Mouse (Mus musculus) MEL (cell line): ENCODE measurements at regions not wholly inside any gene's neighbourhood (a gene's known extent, or its start where the extent isn't known, plus 50 kb on each side); places are given as distances from the start of the nearest gene placed in this dataset.

Source experiments
- DNase-seq: peaks from one replicate; pipeline ENCODE4 v3.0.0; 2011; ENCODE audit warnings: low read depth, low spot score
- H3K27ac ChIP-seq: 2 replicates; pipeline ENCODE4 v1.5.1; 2012; ENCODE audit warnings: low read depth, mild to moderate bottlenecking, control low read depth, low read length, moderate library complexity; ENCODE audit not compliant: control insufficient read depth
- H3K27me3 ChIP-seq, 2 experiments: fragments of 150-350 bp in 1 of 2; sonication (generic) in 1 of 2; 2 replicates each; pipeline ENCODE4 v1.6.1; 2012; ENCODE audit warnings: low read length in 2 of 2, mild to moderate bottlenecking in 2 of 2, improper control_type of control experiment in 1 of 2, moderate library complexity in 1 of 2; ENCODE audit not compliant: insufficient read depth in 2 of 2, control insufficient read depth in 1 of 2
- H3K36me3 ChIP-seq, 2 experiments: 2 replicates each; pipeline ENCODE4 v1.6.1; 2012 to 2014; ENCODE audit warnings: low read length in 2 of 2, improper control_type of control experiment in 1 of 2, inconsistent platforms in 1 of 2, mild to moderate bottlenecking in 1 of 2; ENCODE audit not compliant: insufficient read depth in 2 of 2, control insufficient read depth in 1 of 2
- H3K4me1 ChIP-seq, 2 experiments: fragments of 150-350 bp in 1 of 2; sonication (generic) in 1 of 2; 2 replicates each; pipeline ENCODE4 v1.6.1; 2012; ENCODE audit warnings: low read length in 2 of 2, improper control_type of control experiment in 1 of 2, mild to moderate bottlenecking in 1 of 2; ENCODE audit not compliant: insufficient read depth in 2 of 2, control insufficient read depth in 1 of 2
- H3K4me3 ChIP-seq, 2 experiments: fragments of 150-350 bp in 1 of 2; sonication (generic) in 1 of 2; 2 replicates each; pipeline ENCODE4 v1.5.1; 2012; ENCODE audit warnings: low read depth in 2 of 2, low read length in 2 of 2, mild to moderate bottlenecking in 2 of 2, moderate library complexity in 2 of 2, control low read depth in 1 of 2, improper control_type of control experiment in 1 of 2; ENCODE audit not compliant: control insufficient read depth in 1 of 2, insufficient read depth in 1 of 2
- H3K79me2 ChIP-seq: 2 replicates; pipeline ENCODE4 v1.6.1; 2012; ENCODE audit warnings: mild to moderate bottlenecking, low read length, moderate library complexity; ENCODE audit not compliant: control insufficient read depth, poor library complexity, insufficient read depth
- H3K9ac ChIP-seq: 2 replicates; pipeline ENCODE4 v1.6.1; 2012; ENCODE audit warnings: low read depth, mild to moderate bottlenecking, control low read depth, low read length, moderate library complexity; ENCODE audit not compliant: control insufficient read depth, poor library complexity, severe bottlenecking
- H3K9me3 ChIP-seq: fragments of 150-350 bp; sonication (generic); replicated peaks from 2 replicates; pipeline ENCODE4 v1.6.1; 2012; ENCODE audit warnings: mild to moderate bottlenecking, low read length, improper control_type of control experiment, moderate library complexity; ENCODE audit not compliant: insufficient read depth
- CHD1 ChIP-seq: IDR thresholded peaks from 2 replicates; pipeline ENCODE4 v1.6.1; 2012; ENCODE audit warnings: low read depth, mild to moderate bottlenecking, inconsistent platforms, low read length, improper control_type of control experiment
- E2F4 ChIP-seq: IDR thresholded peaks from 2 replicates; pipeline ENCODE4 v1.6.1; 2011; ENCODE audit warnings: low read depth, low read length, improper control_type of control experiment, borderline replicate concordance
- ELF1 ChIP-seq: IDR thresholded peaks from 2 replicates; pipeline ENCODE4 v1.6.1; 2014; ENCODE audit warnings: low read depth, mild to moderate bottlenecking, inconsistent platforms, low read length, improper control_type of control experiment, moderate library complexity
- GABPA ChIP-seq: IDR thresholded peaks from 2 replicates; pipeline ENCODE4 v1.6.1; 2012; ENCODE audit warnings: low read depth, mild to moderate bottlenecking, inconsistent platforms, low read length, improper control_type of control experiment, moderate library complexity
- GATA1 ChIP-seq: IDR thresholded peaks from 2 replicates; pipeline ENCODE4 v1.6.1; 2011; ENCODE audit warnings: low read depth, low read length, improper control_type of control experiment
- HCFC1 ChIP-seq: IDR thresholded peaks from 2 replicates; pipeline ENCODE4 v1.6.1; 2012; ENCODE audit warnings: low read depth, mild to moderate bottlenecking, inconsistent platforms, low read length, improper control_type of control experiment, moderate library complexity
- KAT2A ChIP-seq: conservative IDR thresholded peaks from 2 replicates; pipeline ENCODE4 v1.6.1; 2012; ENCODE audit warnings: low read depth, low read length, improper control_type of control experiment, inconsistent platforms
- MAFK ChIP-seq: IDR thresholded peaks from 2 replicates; pipeline ENCODE4 v1.6.1; 2011; ENCODE audit warnings: low read depth, mild to moderate bottlenecking, low read length, improper control_type of control experiment, borderline replicate concordance
- NELFE ChIP-seq: IDR thresholded peaks from 2 replicates; pipeline ENCODE4 v1.6.1; 2011; ENCODE audit warnings: low read depth, low read length, improper control_type of control experiment
- RAD21 ChIP-seq: IDR thresholded peaks from 2 replicates; pipeline ENCODE4 v1.6.1; 2011; ENCODE audit warnings: mild to moderate bottlenecking, low read depth, low read length, improper control_type of control experiment
- RCOR1 ChIP-seq: IDR thresholded peaks from 2 replicates; pipeline ENCODE4 v1.6.1; 2012; ENCODE audit warnings: low read depth, mild to moderate bottlenecking, inconsistent platforms, low read length, improper control_type of control experiment
- SIN3A ChIP-seq: IDR thresholded peaks from 2 replicates; pipeline ENCODE4 v1.6.1; 2012; ENCODE audit warnings: low read length, improper control_type of control experiment, inconsistent platforms
- TBP ChIP-seq: IDR thresholded peaks from 2 replicates; pipeline ENCODE4 v1.8.0; 2011; ENCODE audit warnings: low read depth, low read length, improper control_type of control experiment
- TCF12 ChIP-seq: IDR thresholded peaks from 2 replicates; pipeline ENCODE4 v1.6.1; 2014; ENCODE audit warnings: low read depth, mild to moderate bottlenecking, inconsistent platforms, low read length, improper control_type of control experiment, moderate library complexity
- UBTF ChIP-seq: IDR thresholded peaks from 2 replicates; pipeline ENCODE4 v1.6.1; 2012; ENCODE audit warnings: low read depth, mild to moderate bottlenecking, inconsistent platforms, low read length, improper control_type of control experiment, moderate library complexity, borderline replicate concordance; ENCODE audit not compliant: insufficient read depth
- USF2 ChIP-seq, 2 experiments: IDR thresholded peaks; 2 replicates each; pipeline ENCODE4 v1.6.1; 2011 to 2012; ENCODE audit warnings: improper control_type of control experiment in 2 of 2, low read length in 2 of 2, borderline replicate concordance in 1 of 2, inconsistent platforms in 1 of 2, low read depth in 1 of 2, mild to moderate bottlenecking in 1 of 2; ENCODE audit not compliant: insufficient read depth in 1 of 2
- ZC3H11A ChIP-seq: IDR thresholded peaks from 2 replicates; pipeline ENCODE4 v1.6.1; 2012; ENCODE audit warnings: low read depth, mild to moderate bottlenecking, inconsistent platforms, low read length, improper control_type of control experiment
- ZKSCAN1 ChIP-seq: IDR thresholded peaks from 2 replicates; pipeline ENCODE4 v1.6.1; 2012; ENCODE audit warnings: low read depth, mild to moderate bottlenecking, inconsistent platforms, low read length, improper control_type of control experiment, moderate library complexity
- ZMIZ1 ChIP-seq: IDR thresholded peaks from 2 replicates; pipeline ENCODE4 v1.6.1; 2012; ENCODE audit warnings: low read depth, mild to moderate bottlenecking, inconsistent platforms, low read length, improper control_type of control experiment, moderate library complexity
- ZNF384 ChIP-seq: IDR thresholded peaks from 2 replicates; pipeline ENCODE4 v1.6.1; 2012; ENCODE audit warnings: low read depth, mild to moderate bottlenecking, inconsistent platforms, low read length, improper control_type of control experiment

DNA sequence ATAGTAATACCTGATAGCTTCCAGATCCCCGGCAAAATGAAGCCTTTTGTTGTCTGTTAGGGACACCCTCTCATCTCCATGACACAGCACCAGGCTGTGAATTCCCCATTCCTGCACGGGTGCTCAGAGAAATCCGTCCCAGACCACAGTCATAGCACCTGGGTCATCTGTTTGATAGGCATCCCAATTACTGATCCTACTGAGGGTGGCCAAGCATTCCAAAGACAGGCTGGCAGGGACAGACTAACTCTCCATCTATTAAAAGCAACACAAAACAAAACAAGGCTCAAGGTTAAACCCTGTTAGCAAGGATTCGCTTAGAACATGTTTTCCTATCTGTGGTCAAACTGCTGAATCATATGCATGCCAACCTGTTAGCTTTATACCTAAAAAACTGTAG is 213.8 kb upstream of the Atp2b1 start:
- DNase-seq = no peak
- no peak overlapping the region for H3K9ac ChIP-seq
- no peak for TF ChIP-seq MAFK
- TF ChIP-seq E2F4 = no peak
- no peak for TF ChIP-seq GABPA
- no peak for TF ChIP-seq GATA1
- no peak for TF ChIP-seq KAT2A
- TF ChIP-seq NELFE = no peak
- no peak for TF ChIP-seq ZKSCAN1
- no peak for TF ChIP-seq RCOR1
- no peak for TF ChIP-seq SIN3A
- no peak for TF ChIP-seq TCF12
- TF ChIP-seq ZC3H11A = no peak
- TF ChIP-seq ZNF384 = no peak
- TF ChIP-seq ZMIZ1 = no peak
- TF ChIP-seq ELF1 = no peak
- TF ChIP-seq CHD1 = no peak
- TF ChIP-seq RAD21 = no peak
- no peak for TF ChIP-seq UBTF
- no peak for TF ChIP-seq TBP
- TF ChIP-seq USF2 (IDR thresholded peaks at IDR 0.05; ENCODE audit: borderline replicate concordance in 1 of 2, insufficient read depth in 1 of 2, low read depth in 1 of 2, low read length in 2 of 2) = no peak
- no peak overlapping the region for H3K27ac ChIP-seq
- H3K79me2 ChIP-seq = no peaks in the 10 kb centered on the region
- H3K4me1 ChIP-seq = no peaks in the 10 kb centered on the region
- H3K4me3 ChIP-seq = no peak overlapping the region
- no peaks in the 10 kb centered on the region for H3K27me3 ChIP-seq
- peaks cover 0 to 2% of the 10 kb centered on the region in 2 experiments; a peak in 1 of 4 replicates for H3K36me3 ChIP-seq
- H3K9me3 ChIP-seq = no peaks in the 10 kb centered on the region

DNA sequence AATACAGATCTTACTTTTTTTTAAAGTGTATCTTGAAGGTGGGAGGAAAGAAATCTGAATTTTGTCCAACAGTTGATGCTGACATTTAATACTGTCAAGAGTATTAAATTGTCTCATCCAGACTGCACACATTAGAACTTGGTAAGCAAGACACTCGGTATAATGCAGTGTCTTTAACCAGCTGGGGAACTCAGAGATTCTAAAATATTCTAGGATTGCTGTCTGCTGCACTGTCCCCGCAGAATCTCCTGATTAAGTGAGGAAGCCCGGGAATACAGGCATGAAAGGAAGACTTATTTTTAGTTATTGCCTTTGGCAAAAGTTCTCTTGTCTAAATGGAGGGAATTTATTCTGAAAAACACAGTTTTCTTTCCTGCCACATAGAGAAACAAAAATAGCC is 212.9 kb upstream of the Atp2b1 start:
- peaks cover 0 to 2% of the 10 kb centered on the region in 2 experiments; a peak in 1 of 4 replicates for H3K36me3 ChIP-seq
- DNase-seq = no peak
- H3K4me3 ChIP-seq = no peak overlapping the region
- no peak overlapping the region for H3K9ac ChIP-seq
- no peaks in the 10 kb centered on the region for H3K27me3 ChIP-seq
- H3K4me1 ChIP-seq = no peaks in the 10 kb centered on the region
- H3K27ac ChIP-seq = no peak overlapping the region
- H3K79me2 ChIP-seq = no peaks in the 10 kb centered on the region
- no peak for TF ChIP-seq MAFK
- no peak for TF ChIP-seq HCFC1
- TF ChIP-seq E2F4 = no peak
- TF ChIP-seq ELF1 = no peak
- TF ChIP-seq, all 39 proteins: peak for 0
- H3K9me3 ChIP-seq = no peaks in the 10 kb centered on the region
